ENCODE assay signal across 19 mouse cellular contexts in the genomic region with DNA sequence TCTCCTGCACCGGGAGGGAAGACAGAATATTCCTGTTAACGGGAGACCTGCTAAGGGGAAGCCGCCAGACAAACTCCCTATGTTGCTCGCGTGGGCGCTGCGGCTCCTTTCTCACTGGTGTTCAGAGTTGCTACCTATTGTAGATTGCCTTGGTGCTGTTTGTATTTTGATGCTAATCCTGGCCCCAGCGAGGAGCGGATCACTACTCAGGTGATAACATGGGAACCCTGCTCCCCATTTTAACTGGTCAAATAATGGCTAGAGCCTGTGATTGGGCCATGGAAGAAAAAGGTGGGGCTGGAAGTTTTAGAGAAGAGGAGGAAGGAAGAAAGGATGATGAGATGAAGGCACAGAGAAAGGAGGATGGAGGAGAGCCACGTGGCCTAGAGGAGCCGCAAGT. TPM values are rescaled to one million over a fixed set of nuclear protein-coding genes. Genes with fewer than 3 reads are reported as not detected.
DNase-seq lines count a peak whose midpoint lies in the region; TF ChIP-seq lines count a peak whose summit lies in the region.
"Had no signal": no experiment of that assay in that cellular context is flagged by ENCODE, and none has a peak within 500 bp of the region (broad histone marks: within the 10 kb centered on the region; RNA-seq: fewer than 3 reads in every experiment).

No protein-coding gene starts in this region.

- H3K9me3 ChIP-seq in E14TG2a.4 (ENCODE audit: low read length) = no peaks in the 10 kb centered on the region
- H3K9me3 ChIP-seq: embryonic facial prominence, embryonic 13.5 days; embryonic facial prominence, embryonic 15.5 days; forebrain, embryonic 10.5 days; forebrain, embryonic 12.5 days; G1E had no signal

- no peaks in the 10 kb centered on the region for H3K27me3 ChIP-seq in E14TG2a.4 (ENCODE audit: insufficient read depth, low read length)
- H3K27me3 ChIP-seq: CH12.LX; embryonic facial prominence, embryonic 13.5 days; embryonic facial prominence, embryonic 15.5 days; forebrain, embryonic 12.5 days; Patski had no signal

- peaks cover 81% of the 10 kb centered on the region for H3K4me1 ChIP-seq in E14TG2a.4 (replicated peaks; ENCODE audit: low read depth, low read length)
- H3K4me1 ChIP-seq: embryonic facial prominence, embryonic 13.5 days; embryonic facial prominence, embryonic 15.5 days; forebrain, embryonic 10.5 days; forebrain, embryonic 12.5 days had no signal

- DNase-seq in ES-CJ7 (ENCODE audit: low read depth, low spot score) (peak; percentile 58), R1 (ENCODE audit: low read depth, low spot score) (peak; percentile 82)
- no peak for DNase-seq in embryo, embryonic 11 days
- DNase-seq in thymus, postnatal 0 days (ENCODE audit: low spot score) = no peak
- no peak for DNase-seq in heart, postnatal 4 days
- DNase-seq: adrenal gland, adult 2 months; adrenal gland, postnatal 10 days; adrenal gland, postnatal 25 days; B cell, adult 2 months; cerebellum, adult 8-10 months had no signal

- peaks cover 77% of the 10 kb centered on the region for H3K36me3 ChIP-seq in E14TG2a.4 (ENCODE audit: insufficient read depth, low read length)

- no peak for TF ChIP-seq CTCF in E14TG2a.4 (conservative IDR thresholded peaks at IDR 0.05; ENCODE audit: low read length)

- H3K4me3 ChIP-seq in E14TG2a.4 (replicated peaks; ENCODE audit: low read length) = peak overlapping the region; percentile 81
- H3K4me3 ChIP-seq: embryonic facial prominence, embryonic 13.5 days; embryonic facial prominence, embryonic 15.5 days; erythroblast, embryonic 14.5 days; forebrain, embryonic 10.5 days; forebrain, embryonic 12.5 days had no signal

RNA-seq across cellular contexts. Expression of a gene that starts 13.2 kb away (rescaled TPM):
- 15.4 and 20.8 TPM in 2 replicates for polyA plus RNA-seq in thymus, postnatal 0 days (2015; fragmentation: Nextera tagmentation; extraction: Ambion mirVana)
- total RNA-seq in heart, postnatal 4 days (2021) = 10 to 100 TPM; 18.6 to 19.6 TPM

RNA-seq across cellular contexts. Expression of a gene that starts 22.4 kb away (rescaled TPM):
- 0.27 and 0.61 TPM in 2 replicates for polyA plus RNA-seq in thymus, postnatal 0 days (2015; fragmentation: Nextera tagmentation; extraction: Ambion mirVana)
- under 1 TPM; 0.62 to 0.77 TPM for total RNA-seq in heart, postnatal 4 days (2021)
- total RNA-seq: adrenal gland, postnatal 25 days; CH12.LX; G1E had no signal
- polyA plus RNA-seq: erythroblast, embryonic 14.5 days; G1E; Patski had no signal

Comparison
In these comparisons a context has a peak if more than half of its experiments do, and no peak if none do; other contexts are left out.
1. DNase-seq: peak in ES-CJ7 (single experiment) and R1 (single experiment); none in embryo, embryonic 11 days (single experiment), thymus, postnatal 0 days (single experiment) and heart, postnatal 4 days (single experiment).